Mouse (Mus musculus) heart, adult 8-10 months (tissue): Measurements from ENCODE around the gene Spata17. TPM values are rescaled to one million over a fixed set of nuclear protein-coding genes. Genes with fewer than 3 reads are reported as not detected.

Source experiments
- DNase-seq: peaks from one replicate; pipeline ENCODE4 v3.0.0; 2022; ENCODE audit warnings: low spot score
- total RNA-seq, 4 experiments: library from RNA; stranded (reverse); gene quantifications; 2 replicates each; pipeline ENCODE4 v1.2.4; 2022

Gene Spata17
- total RNA-seq: under 1 TPM; 0.52 to 0.95 (median 0.67) TPM

- peak; percentile 81 for DNase-seq
These were observed at the start of gene Spata17, which contains the start of gene Gpatch2 for GRCm38 (mm10) chr1:187215181-187216116. Gene Spata17, minus strand, starts transcription at chr1:187215465. Gene Gpatch2, plus strand, starts transcription at chr1:187215508.

GRCm38 (mm10) chr1:187258756-187259155, 43.5 kb upstream of the Spata17 start:
- DNase-seq: no peak

GRCm38 (mm10) chr1:187250741-187251262, 35.5 kb upstream of the Spata17 start:
- DNase-seq: no peak

- DNase-seq: no peak
These were observed 29.5 kb upstream of the Spata17 start for GRCm38 (mm10) chr1:187244734-187245133.

- DNase-seq: no peak
These were observed 26.1 kb upstream of the Spata17 start for GRCm38 (mm10) chr1:187241329-187241728.

- no peak for DNase-seq
These were observed 25.0 kb upstream of the Spata17 start for GRCm38 (mm10) chr1:187240304-187240703.

- DNase-seq: no peak
These were observed 22.8 kb upstream of the Spata17 start for GRCm38 (mm10) chr1:187238061-187238460.

GRCm38 (mm10) chr1:187236296-187236695, 21.0 kb upstream of the Spata17 start:
- no peak for DNase-seq

GRCm38 (mm10) chr1:187235161-187235560, 19.9 kb upstream of the Spata17 start:
- no peak for DNase-seq

- no peak for DNase-seq
These were observed 17.8 kb upstream of the Spata17 start for GRCm38 (mm10) chr1:187232996-187233615.

GRCm38 (mm10) chr1:187232196-187232955, 17.1 kb upstream of the Spata17 start:
- no peak for DNase-seq

- DNase-seq: no peak
These were observed 15.0 kb upstream of the Spata17 start for GRCm38 (mm10) chr1:187230255-187230654.

GRCm38 (mm10) chr1:187228414-187229146, 13.3 kb upstream of the Spata17 start:
- DNase-seq: no peak

GRCm38 (mm10) chr1:187226328-187227025, 11.2 kb upstream of the Spata17 start:
- no peak for DNase-seq

GRCm38 (mm10) chr1:187220756-187221155, 5.5 kb upstream of the Spata17 start:
- DNase-seq: no peak

- DNase-seq: no peak
These were observed 1.6 kb upstream of the Spata17 start for GRCm38 (mm10) chr1:187216620-187217410.

- no peak for DNase-seq
These were observed 4.5 kb downstream of the Spata17 start for GRCm38 (mm10) chr1:187210736-187211135.

GRCm38 (mm10) chr1:187209496-187209895, 5.8 kb downstream of the Spata17 start:
- DNase-seq: no peak

GRCm38 (mm10) chr1:187205506-187205905, 9.8 kb downstream of the Spata17 start:
- no peak for DNase-seq

- no peak for DNase-seq
These were observed 36.7 kb downstream of the Spata17 start for GRCm38 (mm10) chr1:187178546-187178945.
